Mouse (Mus musculus) inflammation-experienced regulatory T-cells, adult 6 months (primary cell): ENCODE results near the gene Rps17. TPM values are rescaled to one million over a fixed set of nuclear protein-coding genes. Genes with fewer than 3 reads are reported as not detected.

Experiments
- ATAC-seq: one replicate; pipeline ENCODE4 v1.8.0; 2017
- polyA plus RNA-seq, 3 experiments: library from polyadenylated mRNA; unstranded; fragments of 100-300 nt; shearing (Covaris generic); gene quantifications; one replicate each; pipeline ENCODE4 v1.2.1; 2017

The Rps17 gene
- 1,000 to 10,000 TPM in 2 of 3 experiments, 100 to 1,000 TPM in 1; 985 to 1,426 (median 1,383) TPM for polyA plus RNA-seq

GRCm38 (mm10) chr7:81344544-81345446 lies at the start of gene Rps17:
Rps17 (minus strand) TSS chr7:81345254.
- peak; percentile 93 for ATAC-seq

DNA sequence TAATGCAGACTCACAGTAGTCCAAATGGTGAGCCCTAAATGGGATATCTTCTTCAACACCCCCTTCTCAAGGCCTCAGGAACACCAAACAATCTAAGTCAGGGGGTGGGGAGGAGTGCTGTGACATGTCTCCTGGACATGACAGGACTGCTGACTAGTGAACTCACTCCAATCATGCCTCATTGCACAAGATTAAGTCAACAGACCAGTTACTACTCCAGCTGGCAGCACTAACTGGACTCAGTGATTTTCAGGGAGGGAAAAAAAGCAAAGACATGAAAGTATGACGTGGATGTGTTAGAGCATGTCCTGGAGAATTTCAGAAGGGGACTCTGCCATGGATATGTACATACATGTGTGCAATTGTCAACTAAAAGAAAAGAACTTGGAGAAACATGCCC lies 34.3 kb upstream of the Rps17 start:
- no peak for ATAC-seq

- no peak for ATAC-seq
Observed at GRCm38 (mm10) chr7:81372337-81372920, 27.4 kb upstream of the Rps17 start.

GRCm38 (mm10) chr7:81371811-81372210 lies 26.8 kb upstream of the Rps17 start:
- ATAC-seq = no peak

GRCm38 (mm10) chr7:81369724-81370123 lies 24.7 kb upstream of the Rps17 start:
- no peak for ATAC-seq

- no peak for ATAC-seq
Observed at GRCm38 (mm10) chr7:81367946-81368345, 22.9 kb upstream of the Rps17 start.

GRCm38 (mm10) chr7:81356975-81357374 lies 11.9 kb upstream of the Rps17 start:
- ATAC-seq = no peak

DNA sequence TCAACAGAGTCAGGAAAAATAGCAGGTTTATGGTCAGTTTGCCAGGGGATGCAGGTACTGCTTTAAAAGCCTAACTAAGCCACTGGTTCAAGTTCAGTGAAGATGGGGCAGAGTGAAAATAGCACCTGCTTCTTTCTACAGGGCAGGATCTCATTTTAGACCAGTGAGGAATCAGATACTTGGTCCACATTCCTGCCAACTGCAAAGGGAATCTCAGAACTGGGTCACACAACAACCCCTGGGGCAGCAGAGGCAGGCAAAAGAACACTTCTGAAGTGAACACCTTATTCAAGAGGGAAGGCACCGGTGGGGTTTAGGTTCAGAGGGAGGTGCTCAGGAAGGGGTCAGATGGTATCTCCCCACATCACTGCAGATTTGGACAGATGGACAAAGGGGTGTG lies 11.3 kb upstream of the Rps17 start:
- no peak for ATAC-seq

DNA sequence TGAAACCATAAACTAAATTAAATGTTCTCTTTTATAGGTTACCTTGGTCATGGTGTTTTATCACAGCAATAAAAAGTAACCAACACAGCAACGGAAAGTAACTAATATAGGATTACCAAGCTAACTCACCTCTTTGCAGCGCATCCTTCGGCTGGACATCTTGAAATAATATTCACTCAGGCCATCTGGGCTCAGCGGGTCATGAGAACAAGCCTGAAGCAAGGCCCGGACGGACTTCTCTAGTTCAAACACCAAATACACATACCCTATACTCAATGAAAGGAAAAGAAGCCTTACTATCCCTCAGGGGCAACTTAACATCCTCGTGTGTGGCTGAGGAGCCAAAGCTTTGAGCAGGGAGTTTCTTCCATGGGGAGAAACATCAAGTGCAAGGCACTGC lies 10.7 kb upstream of the Rps17 start:
- ATAC-seq = no peak

DNA sequence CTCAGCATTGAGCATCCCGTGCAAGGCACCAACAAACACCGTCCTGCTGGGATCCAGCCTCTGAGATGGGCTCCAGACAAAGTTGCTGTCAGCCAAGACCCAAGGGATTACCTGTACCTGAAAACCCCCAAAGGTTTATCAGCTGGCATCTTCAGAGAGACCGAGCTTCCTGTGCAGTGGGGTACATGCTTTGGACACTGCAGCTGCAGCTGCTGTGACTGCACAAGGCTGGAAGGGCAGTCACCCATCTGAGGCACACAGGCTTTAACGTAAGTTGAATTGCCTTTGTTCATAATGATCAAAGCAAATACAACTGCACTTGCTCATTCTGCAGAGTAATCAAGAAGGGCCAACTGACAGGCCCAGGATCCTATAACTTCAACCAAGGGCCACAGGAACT lies 6.8 kb upstream of the Rps17 start:
- no peak for ATAC-seq

GRCm38 (mm10) chr7:81348206-81348605 lies 3.2 kb upstream of the Rps17 start:
- no peak for ATAC-seq

GRCm38 (mm10) chr7:81345447-81346170 lies 555 bp upstream of the Rps17 start:
- ATAC-seq = peak; percentile 19

- no peak for ATAC-seq
Observed at GRCm38 (mm10) chr7:81343831-81344230, 1.2 kb downstream of the Rps17 start.

GRCm38 (mm10) chr7:81343316-81343715 lies 1.7 kb downstream of the Rps17 start:
- no peak for ATAC-seq

DNA sequence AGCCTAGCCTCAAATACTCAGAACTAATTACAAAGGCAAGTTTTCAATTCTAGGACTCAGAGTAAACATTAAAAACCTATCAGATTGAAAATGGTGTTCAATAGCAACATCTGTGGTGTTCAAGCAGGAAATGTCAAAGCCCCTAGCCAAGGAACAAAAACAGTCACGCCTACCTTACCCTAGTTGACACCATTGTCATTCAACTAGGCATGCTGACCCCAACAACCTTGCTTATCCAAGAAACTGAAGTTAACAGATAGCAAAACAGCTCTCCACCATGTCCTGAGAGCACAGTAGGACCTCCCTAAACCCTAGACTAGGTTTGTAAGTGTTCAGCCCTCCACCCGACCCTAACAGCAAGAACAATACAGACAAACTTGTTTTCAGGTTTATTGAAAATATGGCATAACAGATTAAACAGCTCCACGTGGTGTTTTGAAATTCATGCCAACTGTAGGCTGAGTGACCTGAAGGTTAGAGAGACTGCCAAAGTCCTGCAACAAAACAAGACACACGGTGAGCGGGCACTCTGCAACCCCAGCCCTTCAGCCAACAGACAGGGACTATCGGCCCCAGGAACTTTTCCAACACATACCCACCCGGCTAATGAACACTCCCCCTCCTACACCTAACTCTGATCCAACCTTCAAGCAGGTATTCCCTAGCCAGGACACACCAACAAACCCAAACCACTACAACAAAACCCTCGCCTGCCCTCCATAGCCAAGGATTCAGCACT lies 2.5 kb downstream of the Rps17 start:
- ATAC-seq = no peak

DNA sequence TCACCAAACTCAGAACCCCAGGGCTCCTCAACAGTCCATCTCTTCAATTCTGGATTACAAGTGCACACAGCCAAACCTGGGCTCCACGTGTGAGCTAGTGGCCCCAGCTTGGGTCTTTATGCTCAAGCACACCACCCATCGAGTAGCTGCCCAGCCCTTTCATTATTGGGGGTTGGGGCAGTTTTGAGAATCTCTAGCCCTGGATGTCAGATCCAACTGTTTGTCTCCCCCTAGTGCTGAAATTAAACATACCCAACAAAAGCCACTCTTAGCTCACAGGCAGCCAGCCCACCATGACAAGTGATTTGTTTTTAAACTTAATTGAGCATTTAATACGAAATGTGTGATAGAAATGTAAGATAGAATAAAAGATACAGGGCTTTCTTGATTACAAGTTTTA lies 3.5 kb downstream of the Rps17 start:
- ATAC-seq = no peak

GRCm38 (mm10) chr7:81339783-81340182 lies 5.3 kb downstream of the Rps17 start:
- peak; percentile 41 for ATAC-seq

- ATAC-seq = no peak
Observed at GRCm38 (mm10) chr7:81338522-81338873, 6.6 kb downstream of the Rps17 start.

GRCm38 (mm10) chr7:81337785-81338521 lies 7.1 kb downstream of the Rps17 start:
- ATAC-seq = no peak

DNA sequence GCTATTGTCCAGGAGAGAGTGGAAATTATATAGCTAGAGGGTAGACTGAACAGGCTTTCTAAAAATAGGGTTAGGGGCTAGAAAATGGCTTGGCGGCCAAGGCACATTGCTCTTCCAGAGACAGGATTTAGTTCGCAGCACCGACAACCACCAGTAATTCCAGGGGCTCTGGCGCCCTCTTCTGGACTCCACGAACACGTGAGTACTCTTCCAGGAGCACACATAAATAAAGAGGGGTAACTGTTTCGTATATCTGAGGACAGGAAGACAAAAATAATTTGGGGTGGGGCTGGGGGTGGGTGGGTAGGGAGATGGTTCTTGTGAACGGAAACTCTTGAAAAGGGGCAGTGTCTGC lies 8.6 kb downstream of the Rps17 start:
- no peak for ATAC-seq

DNA sequence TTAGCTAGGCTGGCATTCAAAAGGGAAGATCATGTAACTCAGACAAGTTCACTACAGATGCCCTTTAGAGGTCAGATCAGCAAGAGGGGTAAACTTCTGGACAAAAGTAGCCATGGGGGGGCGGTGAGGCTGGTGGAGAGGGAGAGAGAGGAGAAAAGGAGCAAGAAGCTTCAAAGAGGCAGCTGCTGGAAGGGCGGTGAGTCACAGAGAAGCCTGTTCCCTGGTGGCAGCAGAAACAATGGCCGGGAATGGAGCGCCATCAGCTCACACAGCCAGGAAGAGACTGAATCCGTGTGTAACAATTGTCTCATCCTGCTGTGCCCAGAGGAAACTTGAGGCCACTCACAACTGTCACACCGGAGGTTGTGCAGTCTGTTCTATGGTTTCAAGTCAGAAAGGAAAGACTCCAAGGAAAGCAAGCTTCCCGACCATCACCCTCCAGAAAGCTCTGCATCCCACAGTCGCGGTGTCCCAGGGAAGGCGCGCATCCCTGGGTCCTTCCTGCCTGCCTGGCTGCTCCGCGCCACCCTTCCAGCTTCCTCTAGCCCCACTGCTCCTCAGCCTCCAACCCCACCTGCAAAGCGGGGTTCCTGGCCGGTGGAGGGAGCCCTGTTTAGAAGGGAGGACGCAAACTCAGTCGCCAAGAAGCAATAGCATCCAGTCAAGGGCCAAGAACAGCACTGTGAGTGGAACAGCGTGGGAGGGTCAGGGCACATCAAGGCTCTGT lies 9.2 kb downstream of the Rps17 start:
- ATAC-seq = no peak
